Mouse (Mus musculus) cerebellum, adult 2 months (tissue): Measurements from ENCODE around the gene Fam129a. TPM values are rescaled to one million over a fixed set of nuclear protein-coding genes. Genes with fewer than 3 reads are reported as not detected.

Source experiments
- DNase-seq, 2 experiments: peaks; one replicate each; pipeline ENCODE4 v3.0.0; 2021
- H3K27ac ChIP-seq: fragments of 200-500 bp; 2 replicates; pipeline ENCODE4 v1.5.1; 2012; ENCODE audit warnings: low read length, control low read depth, inconsistent platforms; ENCODE audit not compliant: insufficient read depth
- H3K27me3 ChIP-seq: fragments of 200-500 bp; 2 replicates; pipeline ENCODE4 v1.6.1; 2012; ENCODE audit warnings: inconsistent platforms, mild to moderate bottlenecking, low read length, moderate library complexity; ENCODE audit not compliant: control insufficient read depth, insufficient read depth
- H3K4me1 ChIP-seq: fragments of 200-500 bp; 2 replicates; pipeline ENCODE4 v1.6.1; 2011; ENCODE audit warnings: low read length; ENCODE audit not compliant: control insufficient read depth, insufficient read depth
- H3K4me3 ChIP-seq: fragments of 200-500 bp; replicated peaks from 2 replicates; pipeline ENCODE3; 2011; ENCODE audit warnings: mild to moderate bottlenecking, low read depth, low read length, control low read depth; ENCODE audit not compliant: insufficient read depth
- CTCF ChIP-seq: fragments of 200-500 bp; IDR thresholded peaks from 2 replicates; pipeline ENCODE4 v1.5.1; 2011; ENCODE audit warnings: low read depth, mild to moderate bottlenecking, control low read depth, low read length, moderate library complexity, borderline replicate concordance; ENCODE audit not compliant: insufficient read depth
- POLR2A ChIP-seq: fragments of 200-500 bp; IDR thresholded peaks from 2 replicates; pipeline ENCODE4 v1.6.1; 2011; ENCODE audit warnings: low read length, control low read depth, borderline replicate concordance; ENCODE audit not compliant: insufficient read depth
- WGBS: fragments of 180-500 bp; shearing (Covaris S2); methylation state at CpG from one replicate; pipeline ENCODE4 v1.1.7; 2018; 5-methylcytosine and 5-hydroxymethylcytosine counted together
- polyA plus RNA-seq: library from polyadenylated mRNA; depleted of rRNA; stranded (reverse); fragments of >200 nt; gene quantifications from 2 replicates; pipeline ENCODE4 v1.2.3, GENCODE M21; 2012; rRNA removed

Fam129a gene
- polyA plus RNA-seq, 1 experiment = 1.3 TPM

GRCm38 (mm10) chr1:151769200-151769913, 198.4 kb downstream of the Fam129a start:
- DNase-seq = no peak
- no peak overlapping the region for H3K4me3 ChIP-seq
- TF ChIP-seq CTCF (no peak), POLR2A (no peak)
- H3K27me3 ChIP-seq = no peaks in the 10 kb centered on the region
- H3K27ac ChIP-seq = no peak overlapping the region
- H3K4me1 ChIP-seq = no peaks in the 10 kb centered on the region
- 62% methylated on average over 3 of the region's 3 CpGs for WGBS

Other genes starting within 250 kb of the Fam129a start
- 108 and 110 TPM in 2 replicates for gene Ivns1abp, start 226.7 kb upstream of the Fam129a start, polyA plus RNA-seq
- gene Swt1, start 142.7 kb upstream of the Fam129a start, polyA plus RNA-seq = 16.7 and 21.6 TPM in 2 replicates
- 30.8 and 31.9 TPM in 2 replicates for gene Trmt1l, start 142.6 kb upstream of the Fam129a start, polyA plus RNA-seq
- 27.3 and 31.4 TPM in 2 replicates for gene Rnf2, start 70.2 kb upstream of the Fam129a start, polyA plus RNA-seq
- gene Edem3, start 184.2 kb downstream of the Fam129a start, polyA plus RNA-seq = 19.9 and 21.3 TPM in 2 replicates